ENCODE assay signal across 1 mouse cellular context in genomic region chr14:103346729-103347505, GRCm38 (mm10).
TF ChIP-seq lines count a peak whose summit lies in the region.

Gene Mycbp2, minus strand, starts transcription at chr14:103346814.

TF ChIP-seq in CH12.LX, 34 proteins besides CTCF, POLR2A, EP300 and RAD21 (continued from another document):
- TF ChIP-seq ETS1 (conservative IDR thresholded peaks at IDR 0.05; ENCODE audit: low read depth, low read length) (0 out of 2 replicates have a peak, but pooled peaks have one; percentile 29), IRF4 (IDR thresholded peaks at IDR 0.05; ENCODE audit: low read depth, low read length) (peak; percentile 71), MAX (IDR thresholded peaks at IDR 0.05; ENCODE audit: low read length) (peak; percentile 88), JUND (conservative IDR thresholded peaks at IDR 0.05; ENCODE audit: low read depth, low read length) (no peak), NELFE (IDR thresholded peaks at IDR 0.05; ENCODE audit: low read depth, low read length) (peak; percentile 28), USF2 (conservative IDR thresholded peaks at IDR 0.05; ENCODE audit: low read depth, low read length) (no peak)
